Mouse (Mus musculus) G1E (cell line): ENCODE results near the gene Lrp1. TPM values are rescaled to one million over a fixed set of nuclear protein-coding genes. Genes with fewer than 3 reads are reported as not detected.

ENCODE experiments used
- ATAC-seq: 2 replicates; pipeline ENCODE4 v1.8.0; 2016; ENCODE audit warnings: mild to moderate bottlenecking; ENCODE audit not compliant: insufficient number of reproducible peaks, poor library complexity, low FRiP score, severe bottlenecking; ENCODE audit errors: extremely low read depth
- DNase-seq: peaks from one replicate; pipeline ENCODE4 v3.0.0; 2012; ENCODE audit warnings: low spot score
- H3K27me3 ChIP-seq: 2 replicates; pipeline ENCODE4 v1.6.1; 2012; ENCODE audit warnings: mild to moderate bottlenecking, low read length, inconsistent platforms; ENCODE audit not compliant: insufficient read depth
- H3K36me3 ChIP-seq: replicated peaks from 2 replicates; pipeline ENCODE3; 2012; ENCODE audit warnings: mild to moderate bottlenecking, inconsistent platforms
- H3K4me1 ChIP-seq: 2 replicates; pipeline ENCODE4 v1.6.1; 2012; ENCODE audit warnings: low read depth, low read length, inconsistent platforms, mixed read lengths; ENCODE audit not compliant: insufficient read depth
- H3K4me3 ChIP-seq: 2 replicates; pipeline ENCODE4 v1.5.1; 2012; ENCODE audit warnings: low read depth, mild to moderate bottlenecking, inconsistent platforms, low read length, moderate library complexity, mixed read lengths
- H3K9me3 ChIP-seq: replicated peaks from 2 replicates; pipeline ENCODE4 v1.6.1; 2012; ENCODE audit warnings: inconsistent platforms
- CTCF ChIP-seq: IDR thresholded peaks from 2 replicates; pipeline ENCODE4 v1.5.1; 2012; ENCODE audit warnings: low read depth, low read length, inconsistent platforms, mixed read lengths
- GATA1 ChIP-seq: IDR thresholded peaks from 2 replicates; pipeline ENCODE4 v1.6.1; 2012; ENCODE audit warnings: borderline replicate concordance, low read length, inconsistent platforms, mixed read lengths
- GATA2 ChIP-seq: IDR thresholded peaks from 2 replicates; pipeline ENCODE4 v1.6.1; 2012; ENCODE audit warnings: low read depth, low read length, inconsistent platforms, borderline replicate concordance
- POLR2AphosphoS5 ChIP-seq: IDR thresholded peaks from 2 replicates; pipeline ENCODE4 v1.6.1; 2012; ENCODE audit warnings: low read depth, low read length, inconsistent platforms; ENCODE audit not compliant: insufficient replicate concordance
- TAL1 ChIP-seq: conservative IDR thresholded peaks from 2 replicates; pipeline ENCODE4 v1.6.1; 2012; ENCODE audit warnings: low read depth, low read length, inconsistent platforms, mixed read lengths
- polyA plus RNA-seq: library from polyadenylated mRNA; stranded (reverse); fragments of >175 nt; gene quantifications from 2 replicates; pipeline ENCODE4 v1.2.3, GENCODE M21; 2012
- total RNA-seq, 2 experiments: library from RNA; stranded (forward) in 1 of 2; stranded (reverse) in 1 of 2; fragments of 200-1000 nt in 1 of 2; fragments of >200 nt in 1 of 2; fragmentation: Nextera tagmentation in 1 of 2; gene quantifications; 2 replicates each; pipeline ENCODE4 v1.2.3; 2014 to 2017

Lrp1 gene
- total and polyA plus RNA-seq, 3 experiments: 0.27 to 0.67 (median 0.30) TPM

DNA sequence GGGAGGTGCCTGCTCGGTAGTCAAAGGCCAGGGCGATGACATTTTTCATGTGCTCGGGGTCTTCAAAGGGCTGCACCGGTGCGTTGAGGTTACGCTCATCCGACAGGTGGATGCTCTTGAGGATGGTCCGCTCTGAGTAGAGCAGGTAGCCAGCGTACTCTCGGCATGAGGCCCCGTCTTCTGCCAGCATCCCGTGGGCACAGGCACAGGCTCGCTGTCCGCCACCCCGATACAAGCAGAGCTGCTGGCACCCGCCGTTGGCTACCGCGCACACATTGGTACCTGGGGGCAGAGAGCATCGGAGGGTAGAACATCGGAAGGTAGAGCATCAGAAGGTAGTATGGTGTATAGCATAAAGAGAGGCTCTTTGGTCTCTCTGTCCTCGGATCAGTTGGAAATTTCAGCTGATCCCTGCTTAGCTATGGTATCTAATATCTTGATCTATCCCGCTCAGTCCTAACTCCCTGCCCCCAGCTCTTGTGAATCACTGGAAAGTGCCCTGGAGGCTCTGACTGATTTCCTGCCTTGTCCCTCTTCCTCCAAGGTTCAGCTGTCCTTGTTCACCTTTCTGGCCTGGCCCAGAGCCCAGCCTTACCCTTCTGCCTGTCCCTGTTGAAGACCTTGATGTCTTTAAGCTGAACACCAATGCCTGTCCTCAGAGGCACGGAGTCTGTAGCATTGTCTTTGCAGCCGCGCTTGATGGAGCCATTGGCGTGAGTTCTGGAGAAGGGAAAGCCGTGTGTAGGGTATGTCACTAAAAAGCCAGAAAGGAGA, 54.2 kb downstream of the Lrp1 start:
- TF ChIP-seq GATA1 (no peak), POLR2AphosphoS5 (no peak), CTCF (no peak), GATA2 (no peak)
- Histone ChIP-seq H3K4me3 (no peak overlapping the region), H3K36me3 (no peaks in the 10 kb centered on the region), H3K4me1 (peaks cover 18% of the 10 kb centered on the region), H3K27me3 (peaks cover 60% of the 10 kb centered on the region), H3K9me3 (no peaks in the 10 kb centered on the region)
- DNase-seq (no peak), ATAC-seq (no peak)

DNA sequence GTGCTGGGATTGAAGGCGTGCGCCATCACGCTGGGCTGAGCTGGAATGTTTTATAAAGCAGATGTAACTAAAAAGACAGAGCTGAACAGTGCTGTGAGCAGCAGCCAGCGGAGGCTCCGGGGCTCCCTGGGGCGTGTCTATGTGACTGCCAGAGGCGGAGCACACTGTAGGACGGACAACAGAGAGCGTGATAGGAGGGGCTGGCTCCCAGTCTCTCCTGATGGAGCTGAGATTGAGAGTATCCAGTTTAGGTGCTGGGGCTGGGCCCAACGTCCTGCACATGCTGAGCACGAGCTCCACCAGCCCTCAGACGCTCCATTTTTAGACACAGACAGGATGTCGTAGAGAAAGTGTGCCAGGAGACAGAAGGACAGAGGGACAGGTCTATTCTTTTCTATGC, 56.6 kb downstream of the Lrp1 start:
- Histone ChIP-seq H3K36me3 (no peaks in the 10 kb centered on the region), H3K9me3 (no peaks in the 10 kb centered on the region), H3K4me3 (no peak overlapping the region), H3K4me1 (no peaks in the 10 kb centered on the region; the same call in 1 of the 2 replicates), H3K27me3 (peaks cover 58% of the 10 kb centered on the region)
- ATAC-seq (no peak), DNase-seq (no peak)
- no peak for TF ChIP-seq GATA1
- TF ChIP-seq POLR2AphosphoS5: no peak
- no peak for TF ChIP-seq GATA2
- TF ChIP-seq TAL1: no peak
- no peak for TF ChIP-seq CTCF

DNA sequence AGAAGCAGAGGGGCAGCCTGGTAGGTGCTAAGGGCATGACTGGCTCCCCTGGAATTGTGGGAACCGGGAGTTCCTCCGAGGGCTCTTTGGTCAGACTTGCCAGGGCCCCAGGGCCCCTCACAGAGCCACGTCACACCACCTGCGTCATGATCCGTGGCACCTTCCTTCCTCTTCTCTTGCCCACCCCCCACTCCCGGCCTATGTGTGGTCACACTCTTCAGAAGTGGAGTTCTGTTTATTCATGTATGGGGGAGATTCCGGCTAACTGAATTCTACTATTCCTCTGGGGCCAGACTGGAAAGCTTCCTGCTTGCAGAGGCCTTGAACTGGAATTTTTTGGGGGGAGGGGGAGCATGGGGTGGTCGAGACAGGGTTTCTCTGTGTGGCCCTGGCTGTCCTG, 57.1 kb downstream of the Lrp1 start:
- no peak overlapping the region for H3K4me3 ChIP-seq
- ATAC-seq (no peak), DNase-seq (no peak)
- H3K27me3 ChIP-seq: peaks cover 55% of the 10 kb centered on the region
- no peaks in the 10 kb centered on the region; the same call in 1 of the 2 replicates for H3K4me1 ChIP-seq
- no peaks in the 10 kb centered on the region for H3K36me3 ChIP-seq
- H3K9me3 ChIP-seq: no peaks in the 10 kb centered on the region
- TF ChIP-seq CTCF: no peak
- no peak for TF ChIP-seq TAL1
- no peak for TF ChIP-seq POLR2AphosphoS5
- no peak for TF ChIP-seq GATA2
- TF ChIP-seq GATA1: no peak

DNA sequence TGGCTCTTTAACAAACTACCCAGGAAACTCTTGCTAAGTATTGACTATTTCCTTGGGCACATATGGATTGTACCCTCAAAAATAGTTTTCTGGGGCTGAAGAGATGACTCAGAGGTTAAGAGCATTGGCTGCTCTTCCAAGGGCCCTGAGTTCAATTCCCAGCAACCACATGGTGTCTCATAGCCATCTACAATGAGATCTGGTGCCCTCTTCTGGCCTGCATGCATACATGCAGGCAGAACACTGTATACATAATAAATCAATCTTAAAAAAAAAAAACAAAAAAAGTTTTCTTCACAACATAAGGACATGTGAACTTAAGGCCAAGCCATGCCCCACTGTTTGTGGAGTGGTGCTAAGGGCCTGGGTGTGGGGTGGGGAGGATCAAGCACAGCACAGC, 59.8 kb downstream of the Lrp1 start:
- Histone ChIP-seq H3K4me3 (no peak overlapping the region), H3K36me3 (no peaks in the 10 kb centered on the region), H3K27me3 (peaks cover 63% of the 10 kb centered on the region), H3K9me3 (no peaks in the 10 kb centered on the region), H3K4me1 (peaks cover 11% of the 10 kb centered on the region; the same call in 1 of the 2 replicates)
- no peak for TF ChIP-seq TAL1
- ATAC-seq (no peak), DNase-seq (no peak)

DNA sequence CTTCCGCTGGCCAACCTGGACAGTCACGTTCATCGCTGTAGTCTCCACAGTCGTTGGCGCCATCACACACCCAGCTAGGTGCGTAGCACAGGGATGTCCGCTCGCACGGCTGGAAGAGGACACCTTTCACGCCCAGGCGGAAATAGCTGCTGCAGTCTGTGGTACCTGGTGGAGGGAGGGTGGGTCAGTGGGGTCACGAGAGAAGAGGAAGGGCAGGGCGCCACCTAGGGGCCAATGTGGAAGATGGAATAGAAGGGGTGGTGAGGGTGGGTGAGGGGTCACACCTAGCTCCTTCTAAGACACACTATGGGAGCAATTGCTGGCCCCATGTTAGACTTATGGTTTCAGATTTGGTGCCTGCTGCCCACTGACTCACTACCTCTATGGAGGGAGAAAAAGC, 63.6 kb downstream of the Lrp1 start:
- H3K9me3 ChIP-seq: no peaks in the 10 kb centered on the region
- H3K4me3 ChIP-seq: no peak overlapping the region
- peaks cover 14% of the 10 kb centered on the region for H3K4me1 ChIP-seq
- H3K36me3 ChIP-seq: no peaks in the 10 kb centered on the region
- TF ChIP-seq TAL1 (no peak), CTCF (no peak), GATA1 (no peak), GATA2 (no peak), POLR2AphosphoS5 (no peak)
- DNase-seq: no peak
- no peak for ATAC-seq
- H3K27me3 ChIP-seq: peaks cover 73% of the 10 kb centered on the region

DNA sequence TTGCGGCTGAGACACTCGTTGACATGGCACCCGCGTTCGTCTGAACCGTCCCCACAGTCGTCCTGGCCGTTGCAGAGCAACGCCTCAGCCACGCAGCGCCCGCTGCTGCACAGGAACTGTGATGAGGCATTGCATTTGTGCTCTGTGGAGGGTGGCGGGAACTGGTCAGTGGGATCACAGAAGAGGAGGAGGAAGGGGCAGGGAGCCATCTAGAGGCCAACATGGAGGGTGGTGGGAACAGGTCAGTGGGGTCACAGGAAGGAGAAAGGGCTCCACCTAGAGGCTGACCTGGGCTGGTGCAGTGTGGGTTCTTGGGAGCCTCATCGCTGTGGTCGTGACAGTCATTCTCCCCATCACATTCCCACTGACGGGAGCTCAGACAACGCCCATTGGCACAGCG, 65.2 kb downstream of the Lrp1 start:
- H3K36me3 ChIP-seq: no peaks in the 10 kb centered on the region
- H3K9me3 ChIP-seq: no peaks in the 10 kb centered on the region
- peaks cover 81% of the 10 kb centered on the region for H3K27me3 ChIP-seq
- ATAC-seq (peak; percentile 60; the same call in 1 of the 2 replicates), DNase-seq (peak; percentile 74)
- no peak for TF ChIP-seq POLR2AphosphoS5
- TF ChIP-seq CTCF: peak; percentile 94
- no peak overlapping the region for H3K4me3 ChIP-seq
- peaks cover 14% of the 10 kb centered on the region for H3K4me1 ChIP-seq
